Comparison of ENCODE assay signal across 35 mouse cellular contexts in genomic region chr14:73773810-73774209, GRCm38 (mm10).
"Had no signal": no experiment of that assay in that cellular context is flagged by ENCODE, and none has a peak within 500 bp of the region (broad histone marks: within the 10 kb centered on the region; RNA-seq: fewer than 3 reads in every experiment).

No protein-coding gene starts in this region.

- H3K9me3 ChIP-seq: heart, embryonic 10.5 days; heart, embryonic 12.5 days; heart, embryonic 13.5 days; heart, embryonic 15.5 days; hindbrain, embryonic 10.5 days; hindbrain, embryonic 12.5 days; hindbrain, embryonic 13.5 days; hindbrain, embryonic 15.5 days; intestine, embryonic 15.5 days; kidney, embryonic 15.5 days had no signal

- H3K36me3 ChIP-seq: heart, embryonic 10.5 days; heart, embryonic 12.5 days; heart, embryonic 13.5 days; heart, embryonic 15.5 days; hindbrain, embryonic 10.5 days; hindbrain, embryonic 12.5 days; hindbrain, embryonic 13.5 days; hindbrain, embryonic 15.5 days; intestine, embryonic 15.5 days; kidney, embryonic 15.5 days had no signal

- H3K27me3 ChIP-seq: heart, embryonic 12.5 days; heart, embryonic 13.5 days; heart, embryonic 15.5 days; hindbrain, embryonic 12.5 days; hindbrain, embryonic 13.5 days; hindbrain, embryonic 15.5 days; intestine, embryonic 15.5 days; kidney, embryonic 15.5 days had no signal

- DNase-seq: heart, postnatal 10 days; heart, postnatal 14 days; heart, postnatal 36 days; heart, postnatal 4 days; kidney, adult 11 months; kidney, adult 18-20 months; kidney, adult 2 months; kidney, adult 8-10 months; kidney, adult 9 months; kidney, postnatal 10 days; kidney, postnatal 14 days; kidney, postnatal 25 days; kidney, postnatal 36 days; kidney, postnatal 4 days; layer of hippocampus, adult 9-11 months; layer of hippocampus, postnatal 36 days had no signal

- H3K4me3 ChIP-seq: heart, embryonic 10.5 days; heart, embryonic 12.5 days; heart, embryonic 13.5 days; heart, embryonic 15.5 days; hindbrain, embryonic 10.5 days; hindbrain, embryonic 12.5 days; hindbrain, embryonic 13.5 days; hindbrain, embryonic 15.5 days; intestine, embryonic 15.5 days; kidney, embryonic 15.5 days; layer of hippocampus, adult 2 months had no signal

- H3K27ac ChIP-seq: heart, embryonic 10.5 days; heart, embryonic 13.5 days; heart, embryonic 15.5 days; hindbrain, embryonic 10.5 days; hindbrain, embryonic 12.5 days; hindbrain, embryonic 13.5 days; hindbrain, embryonic 14.5 days; hindbrain, embryonic 15.5 days; hindbrain, postnatal 0 days; intestine, embryonic 15.5 days; kidney, embryonic 15.5 days; kidney, postnatal 0 days; layer of hippocampus, adult 2 months had no signal

- H3K4me1 ChIP-seq: heart, embryonic 10.5 days; heart, embryonic 12.5 days; heart, embryonic 13.5 days; heart, embryonic 15.5 days; hindbrain, embryonic 10.5 days; hindbrain, embryonic 12.5 days; hindbrain, embryonic 13.5 days; hindbrain, embryonic 15.5 days; intestine, embryonic 15.5 days; kidney, embryonic 15.5 days had no signal

- H3K9ac ChIP-seq: heart, embryonic 12.5 days; heart, embryonic 13.5 days; heart, embryonic 15.5 days; hindbrain, embryonic 12.5 days; hindbrain, embryonic 13.5 days; hindbrain, embryonic 14.5 days; hindbrain, embryonic 15.5 days; intestine, embryonic 15.5 days; kidney, embryonic 15.5 days had no signal

- H3K4me2 ChIP-seq: heart, embryonic 11.5 days; heart, embryonic 12.5 days; heart, embryonic 13.5 days; heart, embryonic 15.5 days; hindbrain, embryonic 12.5 days; hindbrain, embryonic 13.5 days; hindbrain, embryonic 14.5 days; hindbrain, embryonic 15.5 days; intestine, embryonic 15.5 days; kidney, embryonic 15.5 days had no signal

- ATAC-seq: hindbrain, embryonic 16.5 days; hindbrain, postnatal 0 days; inflammation-experienced regulatory T-cells, adult 6 months; intestine, embryonic 15.5 days; intestine, embryonic 16.5 days; intestine, postnatal 0 days had no signal
